Mouse (Mus musculus): Measurements from ENCODE around the gene Cpm. TPM values are rescaled to one million over a fixed set of nuclear protein-coding genes. Genes with fewer than 3 reads are reported as not detected.

Cpm gene
- polyA plus RNA-seq, 1 experiment from 2014 or later = 2.7 TPM

DNA sequence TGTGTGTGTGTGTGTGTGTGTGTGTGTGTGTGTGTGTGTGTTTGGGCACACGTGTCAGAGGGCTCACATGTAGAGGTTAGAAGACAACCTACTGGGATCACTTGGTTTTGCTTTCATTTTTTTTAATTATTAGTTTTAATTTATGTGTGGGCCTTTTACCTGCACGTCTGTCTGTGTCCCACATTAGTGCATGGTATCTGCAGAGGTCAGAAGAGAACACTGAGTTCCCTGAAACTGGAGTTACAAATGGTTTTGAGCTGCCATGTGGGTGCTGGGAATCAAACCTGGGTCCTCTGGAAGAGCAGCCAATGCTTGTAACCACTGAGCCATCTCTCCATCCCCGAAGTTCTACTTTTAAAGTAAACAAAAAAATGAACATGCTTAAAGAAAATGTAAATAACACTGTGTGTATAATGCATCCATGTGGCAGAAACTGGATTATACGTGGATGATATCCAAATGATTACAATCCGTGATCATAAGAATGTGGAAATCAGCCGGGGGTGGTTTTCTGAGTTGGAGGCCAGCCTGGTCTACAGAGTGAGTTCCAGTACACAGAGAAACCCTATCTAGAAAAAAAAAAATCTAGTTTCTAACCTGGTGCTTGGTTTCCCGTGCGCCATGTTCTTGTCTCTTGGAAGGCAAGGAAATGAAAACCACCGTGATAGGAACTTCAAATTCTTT lies 37.8 kb downstream of the Cpm start:
- H3K9me3 ChIP-seq (ENCODE audit: control insufficient read depth, low read length) = no peaks in the 10 kb centered on the region
- H3K4me2 ChIP-seq (ENCODE audit: low read length) = no peak overlapping the region
- H3K27me3 ChIP-seq (replicated peaks; ENCODE audit: control insufficient read depth, insufficient read depth, low read length) = no peaks in the 10 kb centered on the region
- no peak overlapping the region for H3K27ac ChIP-seq (ENCODE audit: low read depth, low read length)
- H3K9ac ChIP-seq (ENCODE audit: low read depth, low read length) = no peak overlapping the region
- H3K36me3 ChIP-seq (ENCODE audit: control insufficient read depth, insufficient read depth, low read length) = no peaks in the 10 kb centered on the region
- ATAC-seq = no peak
- whole genome bisulfite sequencing = 92% methylated on average over 9 of the region's 9 CpGs
- H3K4me1 ChIP-seq (ENCODE audit: control insufficient read depth, insufficient read depth, low read depth, low read length) = no peaks in the 10 kb centered on the region; the same call in 1 of the 2 replicates
- no peak overlapping the region for H3K4me3 ChIP-seq (ENCODE audit: low read length)

DNA sequence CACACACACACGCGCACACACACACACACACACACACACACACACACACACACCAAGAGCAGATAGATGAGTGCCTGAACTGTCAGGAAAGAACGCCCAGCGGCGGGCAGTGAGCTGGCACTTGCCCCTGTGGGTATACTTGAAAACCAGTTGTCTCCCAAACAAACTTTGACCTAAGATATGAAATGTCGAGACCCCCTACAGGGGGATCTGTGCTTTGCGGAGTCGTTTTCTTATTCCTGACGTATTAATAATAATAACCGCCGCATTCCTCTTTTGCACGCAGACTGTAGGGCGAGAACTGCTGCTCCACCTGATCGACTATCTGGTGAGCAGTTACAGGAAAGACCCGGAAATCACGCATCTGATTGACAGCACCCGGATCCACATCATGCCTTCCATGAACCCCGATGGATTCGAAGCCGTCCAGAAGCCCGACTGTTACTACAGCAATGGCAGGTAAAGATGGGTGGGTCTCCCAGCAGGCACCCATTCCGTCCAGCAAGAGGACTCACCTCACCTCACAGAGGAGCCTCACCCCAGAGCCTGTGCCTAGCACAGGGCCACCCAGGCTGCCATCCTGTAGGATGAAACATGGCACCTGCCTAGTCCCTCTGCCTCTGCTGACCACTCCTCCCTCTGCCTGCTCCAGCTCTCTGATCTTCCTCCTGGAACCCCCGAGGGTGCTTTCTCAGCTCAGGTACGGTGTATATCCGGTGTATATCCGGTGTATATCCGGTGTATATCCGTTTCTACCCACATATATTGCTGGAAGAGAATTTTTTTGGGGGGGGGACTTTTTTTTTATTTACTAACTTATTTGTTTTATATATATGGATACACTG lies 38.6 kb downstream of the Cpm start:
- no peak overlapping the region for H3K4me3 ChIP-seq (ENCODE audit: low read length)
- H3K27ac ChIP-seq (ENCODE audit: low read depth, low read length) = no peak overlapping the region
- H3K9ac ChIP-seq (ENCODE audit: low read depth, low read length) = no peak overlapping the region
- H3K4me1 ChIP-seq (ENCODE audit: control insufficient read depth, insufficient read depth, low read depth, low read length) = no peaks in the 10 kb centered on the region; the same call in 1 of the 2 replicates
- no peaks in the 10 kb centered on the region for H3K9me3 ChIP-seq (ENCODE audit: control insufficient read depth, low read length)
- ATAC-seq = no peak
- H3K27me3 ChIP-seq (replicated peaks; ENCODE audit: control insufficient read depth, insufficient read depth, low read length) = no peaks in the 10 kb centered on the region
- H3K36me3 ChIP-seq (ENCODE audit: control insufficient read depth, insufficient read depth, low read length) = no peaks in the 10 kb centered on the region
- WGBS = 95% methylated on average over 28 of the region's 28 CpGs
- H3K4me2 ChIP-seq (ENCODE audit: low read length) = no peak overlapping the region

DNA sequence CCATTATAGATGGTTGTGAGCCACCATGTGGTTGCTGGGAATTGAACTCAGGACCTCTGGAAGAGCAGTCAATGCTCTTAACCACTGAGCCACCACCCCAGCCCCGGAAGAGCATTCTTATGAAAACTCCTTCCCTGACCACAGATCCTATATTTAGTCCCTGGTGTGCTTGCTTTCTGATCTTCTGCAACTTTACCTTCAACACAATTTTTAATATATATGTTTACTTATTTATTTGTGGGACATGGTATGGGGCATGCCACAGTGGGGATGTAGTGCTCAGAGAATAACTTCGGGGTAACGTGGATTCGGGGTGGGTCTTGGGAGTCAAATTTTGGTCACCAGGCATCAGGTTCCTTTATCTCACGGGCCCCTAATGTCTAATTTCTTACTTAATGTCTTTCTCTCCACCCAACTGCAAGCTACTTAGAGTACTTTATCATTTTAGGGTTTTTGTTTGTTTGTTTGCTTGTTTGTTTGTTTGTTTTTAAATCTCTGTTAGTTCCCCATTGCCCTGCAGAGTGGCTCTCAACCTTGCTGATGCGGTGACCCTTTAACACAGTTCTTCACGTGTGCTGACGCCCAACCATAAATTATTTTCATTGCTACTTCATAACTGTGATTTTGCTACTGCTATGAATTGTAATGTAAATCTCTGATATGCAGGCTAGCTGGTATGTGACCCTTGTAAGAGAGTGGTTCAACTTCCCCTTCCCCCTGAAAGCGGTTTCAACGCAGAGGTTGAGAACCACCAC lies 39.4 kb downstream of the Cpm start:
- no peak overlapping the region for H3K4me2 ChIP-seq (ENCODE audit: low read length)
- no peak for ATAC-seq
- no peaks in the 10 kb centered on the region for H3K27me3 ChIP-seq (replicated peaks; ENCODE audit: control insufficient read depth, insufficient read depth, low read length)
- no peak overlapping the region for H3K9ac ChIP-seq (ENCODE audit: low read depth, low read length)
- H3K27ac ChIP-seq (ENCODE audit: low read depth, low read length) = no peak overlapping the region
- H3K9me3 ChIP-seq (ENCODE audit: control insufficient read depth, low read length) = no peaks in the 10 kb centered on the region
- no peaks in the 10 kb centered on the region; the same call in 1 of the 2 replicates for H3K4me1 ChIP-seq (ENCODE audit: control insufficient read depth, insufficient read depth, low read depth, low read length)
- no peaks in the 10 kb centered on the region for H3K36me3 ChIP-seq (ENCODE audit: control insufficient read depth, insufficient read depth, low read length)
- no peak overlapping the region for H3K4me3 ChIP-seq (ENCODE audit: low read length)
- 89% methylated on average over 10 of the region's 10 CpGs for WGBS

DNA sequence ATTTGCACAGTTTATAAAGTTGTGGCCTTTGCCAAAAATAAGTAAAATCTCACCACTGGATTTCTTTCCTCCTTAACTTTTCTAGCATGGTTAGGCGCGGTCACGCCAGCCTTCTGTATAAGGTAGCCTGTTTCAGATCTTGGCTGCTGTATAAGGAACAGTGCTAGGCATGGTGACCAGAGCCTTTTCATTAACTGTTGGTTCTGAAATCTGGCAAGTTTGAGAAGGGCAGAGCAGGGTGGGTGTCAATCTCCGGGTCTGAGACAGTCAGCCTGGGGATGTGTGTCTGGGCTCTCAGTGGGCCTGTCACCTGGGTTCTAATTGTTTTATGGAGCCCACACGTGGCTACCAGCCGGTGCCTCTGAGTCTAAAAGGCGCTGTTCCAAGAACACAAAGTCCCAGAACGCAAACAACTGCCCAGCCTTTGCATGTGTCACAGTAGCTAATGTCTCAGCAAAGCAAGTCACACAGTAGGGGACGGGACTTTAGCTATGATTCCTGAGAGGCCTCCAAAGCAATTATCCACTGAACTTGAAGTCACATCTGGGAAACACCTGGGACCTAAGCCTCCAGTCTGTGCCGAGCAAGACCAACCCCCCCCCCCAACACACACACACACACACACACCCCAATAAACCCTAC lies 40.3 kb downstream of the Cpm start:
- Histone ChIP-seq H3K27me3 (replicated peaks; ENCODE audit: control insufficient read depth, insufficient read depth, low read length) (no peaks in the 10 kb centered on the region), H3K4me3 (ENCODE audit: low read length) (no peak overlapping the region), H3K4me1 (ENCODE audit: control insufficient read depth, insufficient read depth, low read depth, low read length) (no peaks in the 10 kb centered on the region), H3K9ac (ENCODE audit: low read depth, low read length) (no peak overlapping the region), H3K27ac (ENCODE audit: low read depth, low read length) (no peak overlapping the region), H3K9me3 (ENCODE audit: control insufficient read depth, low read length) (no peaks in the 10 kb centered on the region), H3K36me3 (ENCODE audit: control insufficient read depth, insufficient read depth, low read length) (no peaks in the 10 kb centered on the region), H3K4me2 (ENCODE audit: low read length) (no peak overlapping the region)
- WGBS = 51% methylated on average over 10 of the region's 10 CpGs
- ATAC-seq = no peak

DNA sequence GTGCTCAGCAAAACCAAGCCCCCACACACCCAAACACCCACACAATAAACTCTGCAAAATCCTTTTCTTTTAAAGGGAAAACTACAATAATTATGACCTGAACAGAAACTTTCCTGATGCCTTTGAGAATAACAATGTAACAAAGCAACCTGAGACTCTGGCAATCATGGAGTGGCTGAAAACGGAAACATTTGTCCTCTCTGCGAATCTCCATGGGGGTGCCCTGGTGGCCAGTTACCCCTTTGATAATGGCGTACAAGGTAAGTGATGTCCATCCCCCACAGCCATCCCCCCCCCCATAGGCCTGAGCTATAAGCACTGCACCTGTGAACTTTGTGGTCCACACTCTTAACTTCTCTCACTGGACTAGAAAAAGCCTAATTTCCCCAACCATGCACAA lies 40.8 kb downstream of the Cpm start:
- Histone ChIP-seq H3K27me3 (replicated peaks; ENCODE audit: control insufficient read depth, insufficient read depth, low read length) (no peaks in the 10 kb centered on the region), H3K4me3 (ENCODE audit: low read length) (no peak overlapping the region), H3K4me2 (ENCODE audit: low read length) (no peak overlapping the region), H3K4me1 (ENCODE audit: control insufficient read depth, insufficient read depth, low read depth, low read length) (no peaks in the 10 kb centered on the region), H3K9ac (ENCODE audit: low read depth, low read length) (no peak overlapping the region), H3K9me3 (ENCODE audit: control insufficient read depth, low read length) (no peaks in the 10 kb centered on the region), H3K36me3 (ENCODE audit: control insufficient read depth, insufficient read depth, low read length) (no peaks in the 10 kb centered on the region), H3K27ac (ENCODE audit: low read depth, low read length) (no peak overlapping the region)
- ATAC-seq = no peak
- 59% methylated on average over 3 of the region's 3 CpGs for WGBS

DNA sequence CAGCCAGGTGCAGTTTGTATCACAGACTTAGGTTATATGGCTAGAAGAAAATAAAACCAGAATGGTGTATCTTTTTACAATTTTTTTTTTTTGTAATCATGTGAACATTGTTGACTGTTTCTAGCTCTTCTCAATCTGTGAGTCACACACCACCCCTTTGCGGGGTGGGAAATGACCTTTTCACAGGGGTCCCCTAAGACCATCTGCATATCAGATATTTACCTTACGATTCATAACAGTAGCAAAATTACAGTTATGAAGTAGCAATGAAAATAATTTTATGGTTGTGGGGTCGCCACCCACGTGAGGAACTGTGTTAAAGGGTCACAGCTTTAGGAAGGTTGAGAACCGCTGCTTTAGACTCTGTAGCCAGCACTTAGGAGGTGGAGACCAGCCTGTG lies 41.5 kb downstream of the Cpm start:
- 89% methylated on average over 5 of the region's 5 CpGs for WGBS
- no peaks in the 10 kb centered on the region for H3K27me3 ChIP-seq (replicated peaks; ENCODE audit: control insufficient read depth, insufficient read depth, low read length)
- no peaks in the 10 kb centered on the region for H3K9me3 ChIP-seq (ENCODE audit: control insufficient read depth, low read length)

DNA sequence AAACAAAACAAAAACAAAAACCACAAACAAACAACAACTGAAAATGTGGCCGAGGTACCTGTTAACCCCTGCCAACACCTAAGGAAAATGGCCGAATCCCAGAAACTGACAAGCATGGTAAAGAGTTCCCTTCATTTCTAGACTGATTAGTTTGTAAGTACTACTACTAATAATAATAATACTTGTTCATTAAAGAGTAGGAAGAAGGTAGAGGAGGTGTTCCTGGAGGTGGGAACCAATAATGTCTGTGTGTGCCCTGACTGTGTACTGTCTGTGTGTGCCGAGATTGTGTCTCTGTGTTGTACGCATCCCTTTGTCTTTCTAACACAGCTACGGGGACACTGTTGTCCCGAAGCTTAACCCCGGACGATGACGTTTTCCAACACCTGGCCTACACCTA lies 42.0 kb downstream of the Cpm start:
- Histone ChIP-seq H3K4me1 (ENCODE audit: control insufficient read depth, insufficient read depth, low read depth, low read length) (peaks cover 1% of the 10 kb centered on the region; the same call in 1 of the 2 replicates), H3K27me3 (replicated peaks; ENCODE audit: control insufficient read depth, insufficient read depth, low read length) (no peaks in the 10 kb centered on the region), H3K36me3 (ENCODE audit: control insufficient read depth, insufficient read depth, low read length) (no peaks in the 10 kb centered on the region), H3K9ac (ENCODE audit: low read depth, low read length) (no peak overlapping the region), H3K4me3 (ENCODE audit: low read length) (no peak overlapping the region), H3K27ac (ENCODE audit: low read depth, low read length) (no peak overlapping the region), H3K9me3 (ENCODE audit: control insufficient read depth, low read length) (no peaks in the 10 kb centered on the region), H3K4me2 (ENCODE audit: low read length) (no peak overlapping the region)
- ATAC-seq = no peak
- WGBS = 86% methylated on average over 9 of the region's 9 CpGs

More for the DNA sequence above, 41.5 kb downstream of the Cpm start:
- Histone ChIP-seq H3K4me1 (ENCODE audit: control insufficient read depth, insufficient read depth, low read depth, low read length) (no peaks in the 10 kb centered on the region), H3K4me2 (ENCODE audit: low read length) (no peak overlapping the region), H3K4me3 (ENCODE audit: low read length) (no peak overlapping the region), H3K36me3 (ENCODE audit: control insufficient read depth, insufficient read depth, low read length) (no peaks in the 10 kb centered on the region), H3K27ac (ENCODE audit: low read depth, low read length) (no peak overlapping the region), H3K9ac (ENCODE audit: low read depth, low read length) (no peak overlapping the region)
- no peak for ATAC-seq

DNA sequence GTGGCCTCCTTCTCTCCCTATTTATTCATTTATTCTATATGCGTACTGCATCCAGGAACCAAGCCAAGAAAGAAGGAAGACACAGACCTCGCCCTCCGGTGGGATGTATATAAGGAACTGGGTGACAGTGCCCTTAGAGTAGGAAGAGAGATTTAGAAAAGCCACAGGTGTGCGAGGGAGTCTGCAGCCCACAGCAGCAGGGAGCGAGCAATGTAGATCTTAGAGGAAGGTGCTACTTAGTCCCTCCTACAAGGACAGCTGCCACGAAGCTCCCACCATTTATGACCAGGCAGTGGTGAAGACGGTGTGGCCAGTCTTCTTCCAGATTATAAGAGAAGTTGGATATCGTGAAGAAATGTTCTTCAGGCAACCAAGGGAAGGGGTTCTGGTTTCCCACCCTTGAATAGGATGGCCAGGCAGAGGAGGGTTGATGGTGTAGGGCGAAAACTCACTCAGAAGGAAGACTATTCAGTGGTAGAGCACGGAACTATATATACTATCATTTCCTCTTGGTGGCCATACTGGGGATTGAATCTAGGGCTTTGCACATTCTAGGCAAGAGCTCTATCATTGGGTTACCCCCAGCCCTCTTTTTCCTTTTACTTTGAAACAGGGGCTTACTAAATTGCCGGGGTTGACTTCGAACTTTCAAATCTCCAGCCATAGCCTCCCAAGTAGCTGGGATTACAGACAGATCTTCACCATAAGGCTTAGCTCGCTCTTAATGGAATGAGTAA lies 42.8 kb downstream of the Cpm start:
- no peak overlapping the region for H3K27ac ChIP-seq (ENCODE audit: low read depth, low read length)
- no peak for ATAC-seq
- 87% methylated on average over 13 of the region's 13 CpGs for WGBS

More for the DNA sequence above, 42.8 kb downstream of the Cpm start:
- Histone ChIP-seq H3K27me3 (replicated peaks; ENCODE audit: control insufficient read depth, insufficient read depth, low read length) (no peaks in the 10 kb centered on the region), H3K4me3 (ENCODE audit: low read length) (no peak overlapping the region), H3K4me2 (ENCODE audit: low read length) (no peak overlapping the region), H3K36me3 (ENCODE audit: control insufficient read depth, insufficient read depth, low read length) (no peaks in the 10 kb centered on the region), H3K4me1 (ENCODE audit: control insufficient read depth, insufficient read depth, low read depth, low read length) (peaks cover 2% of the 10 kb centered on the region; the same call in 1 of the 2 replicates), H3K9me3 (ENCODE audit: control insufficient read depth, low read length) (no peaks in the 10 kb centered on the region), H3K9ac (ENCODE audit: low read depth, low read length) (no peak overlapping the region)
